Mouse (Mus musculus) embryonic facial prominence, embryonic 13.5 days (tissue): ENCODE measurements around the gene H2afy2. TPM values are rescaled to one million over a fixed set of nuclear protein-coding genes. Genes with fewer than 3 reads are reported as not detected.

Source experiments
- ATAC-seq: fragments of 200-750 bp; cut with Nextera tagmentation; 2 replicates; pipeline ENCODE4 v1.8.0; 2017; ENCODE audit warnings: low read depth; ENCODE audit not compliant: insufficient number of reproducible peaks, insufficient read depth, low FRiP score, low TSS enrichment
- H3K27ac ChIP-seq: fragments of 300-500 bp; sonication (generic); 2 replicates; pipeline ENCODE4 v1.5.1; 2015; ENCODE audit warnings: moderate library complexity, mild to moderate bottlenecking, inconsistent platforms
- H3K27me3 ChIP-seq: fragments of 300-500 bp; sonication (generic); 2 replicates; pipeline ENCODE4 v1.6.1; 2015; ENCODE audit warnings: mild to moderate bottlenecking, inconsistent platforms
- H3K36me3 ChIP-seq: fragments of 300-500 bp; sonication (generic); 2 replicates; pipeline ENCODE4 v1.6.1; 2015; ENCODE audit warnings: mild to moderate bottlenecking, inconsistent platforms
- H3K4me1 ChIP-seq: fragments of 300-500 bp; sonication (generic); 2 replicates; pipeline ENCODE4 v1.6.1; 2015; ENCODE audit warnings: inconsistent platforms
- H3K4me2 ChIP-seq: fragments of 300-500 bp; sonication (generic); 2 replicates; pipeline ENCODE4 v1.6.1; 2015; ENCODE audit warnings: moderate library complexity, mild to moderate bottlenecking, inconsistent platforms
- H3K4me3 ChIP-seq: fragments of 300-500 bp; sonication (generic); 2 replicates; pipeline ENCODE4 v1.5.1; 2015; ENCODE audit warnings: mild to moderate bottlenecking, inconsistent platforms
- H3K9ac ChIP-seq: fragments of 300-500 bp; sonication (generic); 2 replicates; pipeline ENCODE4 v1.6.1; 2015; ENCODE audit warnings: mild to moderate bottlenecking, inconsistent platforms
- H3K9me3 ChIP-seq: fragments of 300-500 bp; sonication (generic); 2 replicates; pipeline ENCODE4 v1.6.1; 2016; ENCODE audit warnings: inconsistent platforms
- WGBS: fragments of 180-500 bp; shearing (Covaris S2); methylation state at CpG from one replicate; pipeline ENCODE4 v1.1.7; 2015; ENCODE audit warnings: mixed read lengths; 5-methylcytosine and 5-hydroxymethylcytosine counted together
- polyA plus RNA-seq: library from polyadenylated mRNA; unstranded; fragments of >200 nt; fragmentation: Nextera tagmentation; extraction: Ambion mirVana; gene quantifications from 2 replicates; pipeline ENCODE4 v1.2.1, GENCODE M21; 2015

H2afy2 gene
- polyA plus RNA-seq, 1 experiment from 2014 or later, result 321 TPM

DNA sequence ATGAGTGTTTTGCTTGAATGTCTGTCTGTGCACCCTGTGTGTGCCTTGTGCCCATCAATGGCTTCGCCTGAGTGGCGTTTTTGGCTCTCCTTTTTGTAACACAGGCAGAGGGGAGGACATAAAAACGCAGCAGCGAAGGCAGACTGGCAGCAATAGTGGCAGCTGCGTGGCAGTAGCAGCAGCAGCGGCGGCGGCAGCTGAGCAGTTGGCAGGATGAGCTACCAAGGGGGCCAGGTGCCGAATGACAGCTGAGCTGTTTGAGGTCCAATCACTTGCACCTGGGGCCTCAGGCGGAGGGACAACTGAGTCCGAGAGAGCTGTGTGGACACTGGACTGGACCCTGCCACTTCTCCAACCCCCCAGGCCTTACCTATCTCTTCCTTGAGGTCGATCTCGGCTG, 36.6 kb downstream of the H2afy2 start:
- Histone ChIP-seq H3K4me1 (no peaks in the 10 kb centered on the region), H3K27me3 (no peaks in the 10 kb centered on the region), H3K4me2 (no peak overlapping the region), H3K4me3 (no peak overlapping the region), H3K36me3 (peaks cover 98% of the 10 kb centered on the region), H3K27ac (no peak overlapping the region), H3K9me3 (no peaks in the 10 kb centered on the region), H3K9ac (no peak overlapping the region)
- 93% methylated on average over 13 of the region's 13 CpGs for WGBS
- ATAC-seq, result no peak

DNA sequence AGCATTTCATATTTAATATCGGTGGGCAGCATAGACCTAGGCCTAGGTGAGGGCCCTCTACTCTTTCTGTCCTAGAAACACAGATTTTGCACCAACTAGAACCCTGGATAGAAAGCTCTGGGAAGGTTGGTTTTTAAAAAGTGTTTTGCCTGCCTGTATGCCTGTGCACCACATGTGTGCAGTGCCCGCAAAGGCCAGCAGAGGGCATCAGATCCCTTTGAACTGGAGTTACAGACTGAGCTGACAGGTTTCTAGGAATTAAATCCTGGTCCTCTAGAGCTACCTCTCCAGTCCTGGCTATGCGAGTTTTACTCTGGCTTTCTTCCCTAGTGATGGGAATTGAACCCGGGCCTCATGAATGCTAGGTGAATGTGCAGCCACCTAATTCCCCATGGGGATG, 38.8 kb downstream of the H2afy2 start:
- Histone ChIP-seq H3K4me1 (no peaks in the 10 kb centered on the region), H3K9me3 (no peaks in the 10 kb centered on the region), H3K9ac (no peak overlapping the region), H3K4me2 (no peak overlapping the region), H3K27ac (no peak overlapping the region), H3K27me3 (no peaks in the 10 kb centered on the region), H3K36me3 (peaks cover 98% of the 10 kb centered on the region), H3K4me3 (no peak overlapping the region)
- ATAC-seq, result no peak
- WGBS, result 85% methylated on average over 4 of the region's 4 CpGs

DNA sequence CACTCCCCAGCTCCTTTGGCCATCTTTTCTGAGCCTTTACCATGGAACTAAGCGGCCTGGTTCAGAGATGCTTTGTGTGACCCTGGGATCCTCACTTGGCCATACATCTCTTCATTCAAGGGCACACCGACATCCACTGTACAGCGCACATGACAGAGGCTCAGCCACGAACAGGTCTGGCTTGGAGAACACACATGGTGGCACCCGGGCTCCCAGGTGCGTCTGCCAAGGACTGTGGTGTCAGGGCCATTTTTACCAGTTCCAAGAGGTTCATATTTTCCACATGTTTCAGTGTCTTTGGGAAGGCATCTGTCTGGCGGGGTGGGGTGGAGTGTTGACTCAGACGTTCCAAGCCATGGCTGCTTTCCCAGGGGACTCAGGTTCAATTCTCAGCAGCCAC, 41.6 kb downstream of the H2afy2 start:
- Histone ChIP-seq H3K4me3 (no peak overlapping the region), H3K9me3 (no peaks in the 10 kb centered on the region), H3K27ac (no peak overlapping the region), H3K4me1 (no peaks in the 10 kb centered on the region), H3K27me3 (no peaks in the 10 kb centered on the region), H3K9ac (no peak overlapping the region), H3K36me3 (peaks cover 100% of the 10 kb centered on the region), H3K4me2 (no peak overlapping the region)
- ATAC-seq, result no peak
- WGBS, result 91% methylated on average over 8 of the region's 8 CpGs

DNA sequence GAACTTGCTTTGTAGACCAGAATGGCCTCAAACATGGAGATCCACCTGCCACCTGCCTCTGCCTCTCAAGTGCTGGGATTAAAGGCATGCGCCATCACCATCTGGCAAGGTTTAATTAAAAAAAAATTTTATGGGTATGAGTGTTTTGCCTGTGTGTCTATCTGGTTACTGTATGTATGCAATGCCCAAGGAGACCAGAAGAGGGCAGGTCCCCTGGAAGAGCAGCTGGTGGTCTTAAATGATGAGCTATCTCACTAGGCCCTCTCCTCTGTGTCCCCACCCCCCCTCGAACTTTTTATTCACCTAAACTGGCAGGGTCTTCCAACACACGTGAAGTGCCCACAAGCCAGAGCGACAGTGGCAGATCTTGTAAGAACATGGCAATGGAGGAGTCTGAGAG, 42.1 kb downstream of the H2afy2 start:
- 91% methylated on average over 4 of the region's 4 CpGs for WGBS
- no peak for ATAC-seq
- H3K36me3 ChIP-seq, result peaks cover 97% of the 10 kb centered on the region

DNA sequence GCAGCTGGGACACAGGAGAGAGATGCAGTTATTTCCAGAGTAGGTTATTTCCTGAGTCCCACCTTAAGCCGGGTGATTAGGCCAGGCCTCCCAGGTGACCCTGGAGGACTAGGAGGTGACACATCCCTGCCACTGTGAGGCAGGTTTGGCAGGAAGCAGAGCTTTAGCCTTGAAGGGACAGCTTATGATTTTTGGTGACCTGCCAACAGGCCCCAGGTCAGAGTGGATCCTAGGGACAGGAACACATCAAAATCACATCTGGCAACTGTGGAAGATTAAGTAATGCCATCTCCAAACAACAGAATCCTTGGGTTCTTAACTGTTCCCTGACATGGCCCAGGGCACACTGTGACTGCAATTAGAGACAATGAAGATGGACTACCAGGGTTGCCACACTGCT, 42.6 kb downstream of the H2afy2 start:
- H3K27me3 ChIP-seq, result no peaks in the 10 kb centered on the region
- H3K4me2 ChIP-seq, result no peak overlapping the region
- H3K4me3 ChIP-seq, result no peak overlapping the region
- H3K27ac ChIP-seq, result no peak overlapping the region
- ATAC-seq, result no peak
- 89% methylated on average over 1 of the region's 1 CpGs for WGBS
- peaks cover 95% of the 10 kb centered on the region for H3K36me3 ChIP-seq
- H3K4me1 ChIP-seq, result no peaks in the 10 kb centered on the region
- no peaks in the 10 kb centered on the region for H3K9me3 ChIP-seq
- no peak overlapping the region for H3K9ac ChIP-seq

More for the DNA sequence above, 42.1 kb downstream of the H2afy2 start:
- H3K4me1 ChIP-seq, result no peaks in the 10 kb centered on the region
- no peak overlapping the region for H3K27ac ChIP-seq
- no peaks in the 10 kb centered on the region for H3K27me3 ChIP-seq
- no peak overlapping the region for H3K4me3 ChIP-seq
- no peaks in the 10 kb centered on the region for H3K9me3 ChIP-seq
- no peak overlapping the region for H3K9ac ChIP-seq
- H3K4me2 ChIP-seq, result no peak overlapping the region

DNA sequence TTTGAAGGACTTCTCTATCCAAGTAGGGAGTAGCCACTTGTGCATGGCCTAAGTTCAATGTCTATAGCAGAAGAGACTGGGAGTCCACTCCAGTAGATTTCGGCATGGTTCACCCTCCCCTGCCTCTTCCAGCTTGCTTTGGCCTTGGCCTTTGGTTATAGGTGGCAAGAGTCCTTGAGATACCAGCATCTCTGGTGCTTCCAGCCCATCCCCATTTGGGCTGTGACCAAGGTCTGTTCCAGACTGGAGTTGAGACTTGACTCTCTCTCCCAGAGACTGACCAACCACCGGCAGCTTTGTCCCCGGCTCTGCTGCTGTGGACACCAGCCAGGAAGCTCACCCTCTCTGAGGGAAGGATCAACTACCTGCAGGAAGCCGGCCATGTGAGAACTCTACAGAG, 45.8 kb downstream of the H2afy2 start:
- 95% methylated on average over 4 of the region's 4 CpGs for WGBS
- no peak overlapping the region for H3K4me2 ChIP-seq
- H3K9me3 ChIP-seq, result no peaks in the 10 kb centered on the region
- H3K27ac ChIP-seq, result no peak overlapping the region
- no peak overlapping the region for H3K9ac ChIP-seq
- no peaks in the 10 kb centered on the region for H3K4me1 ChIP-seq
- no peak overlapping the region for H3K4me3 ChIP-seq
- H3K36me3 ChIP-seq, result peaks cover 63% of the 10 kb centered on the region
- no peaks in the 10 kb centered on the region for H3K27me3 ChIP-seq
- ATAC-seq, result no peak

DNA sequence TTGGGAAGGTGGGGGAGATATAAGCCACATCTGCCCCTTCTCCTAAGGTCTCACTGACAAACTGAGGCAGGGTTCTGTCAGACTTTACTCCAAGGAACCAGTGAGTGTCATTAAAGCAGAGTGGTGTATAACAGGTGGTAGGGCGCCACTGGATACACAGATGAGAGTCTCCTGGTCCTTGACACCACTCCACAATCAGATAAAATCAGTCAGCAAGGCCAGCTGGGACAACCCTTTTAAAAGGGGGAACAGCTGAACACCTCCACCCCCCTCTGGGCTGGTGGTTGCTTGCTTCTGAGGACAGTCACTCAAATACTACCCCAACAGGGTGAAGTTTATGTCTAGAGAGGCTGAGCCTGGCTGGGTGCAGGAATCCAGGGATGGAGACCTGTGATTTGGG, 46.4 kb downstream of the H2afy2 start:
- no peak overlapping the region for H3K9ac ChIP-seq
- no peak overlapping the region for H3K4me3 ChIP-seq
- no peak overlapping the region for H3K27ac ChIP-seq
- H3K9me3 ChIP-seq, result no peaks in the 10 kb centered on the region
- peaks cover 57% of the 10 kb centered on the region for H3K36me3 ChIP-seq
- no peak for ATAC-seq
- no peak overlapping the region for H3K4me2 ChIP-seq
- no peaks in the 10 kb centered on the region for H3K4me1 ChIP-seq
- no peaks in the 10 kb centered on the region for H3K27me3 ChIP-seq
- WGBS, result 90% methylated on average over 1 of the region's 1 CpGs

DNA sequence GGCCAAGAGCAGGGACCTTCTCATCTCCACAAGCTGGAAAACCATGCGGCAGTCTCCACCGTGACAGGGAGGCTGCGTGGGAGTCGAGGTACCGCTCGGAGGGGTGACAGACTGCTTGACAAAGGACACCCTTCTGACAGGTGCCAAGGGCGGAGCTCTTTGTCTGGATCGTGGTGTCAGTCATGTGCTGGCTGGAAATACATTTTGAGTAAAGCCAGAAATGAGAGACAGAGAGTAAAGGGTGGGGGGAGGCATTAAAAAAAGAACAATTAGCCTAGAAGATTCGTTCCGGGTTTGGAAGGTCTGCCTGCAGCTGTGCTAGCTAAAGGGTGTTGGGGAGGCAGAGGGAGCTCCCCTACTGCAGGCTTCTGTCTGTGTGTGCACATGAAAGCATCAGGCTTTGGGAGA, 47.3 kb downstream of the H2afy2 start:
- ATAC-seq, result peak; percentile 34; the same call in 1 of the 2 replicates
- H3K36me3 ChIP-seq, result peaks cover 48% of the 10 kb centered on the region

DNA sequence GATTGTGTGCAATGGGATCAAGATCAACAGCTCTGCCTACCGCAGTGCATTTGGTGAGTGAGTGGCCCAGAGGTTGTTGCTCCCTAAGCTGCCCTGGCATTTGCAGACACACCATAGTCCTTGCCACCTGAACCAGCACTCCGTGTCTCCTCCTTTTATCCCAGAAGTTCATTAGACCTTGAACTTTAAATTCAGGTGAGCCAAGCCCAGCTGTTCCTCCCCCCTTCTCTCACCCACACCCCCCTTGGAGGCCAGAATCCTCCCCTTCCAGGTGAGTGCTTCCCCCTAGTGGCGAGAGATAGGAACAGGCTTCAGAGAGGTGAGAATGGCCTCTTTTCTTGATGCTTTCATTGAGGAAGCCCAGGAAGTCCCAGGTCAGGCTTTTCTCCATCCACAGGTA, 49.6 kb downstream of the H2afy2 start:
- ATAC-seq, result no peak
- Histone ChIP-seq H3K4me1 (no peaks in the 10 kb centered on the region), H3K9me3 (no peaks in the 10 kb centered on the region), H3K27me3 (no peaks in the 10 kb centered on the region), H3K36me3 (peaks cover 32% of the 10 kb centered on the region), H3K4me2 (no peak overlapping the region), H3K9ac (no peak overlapping the region), H3K27ac (no peak overlapping the region), H3K4me3 (no peak overlapping the region)
- WGBS, result 50% methylated on average over 3 of the region's 3 CpGs

More for the DNA sequence above, 47.3 kb downstream of the H2afy2 start:
- Histone ChIP-seq H3K4me2 (no peak overlapping the region), H3K27ac (0 out of 2 replicates have a peak overlapping the region, but pooled peaks have one; percentile 39), H3K27me3 (no peaks in the 10 kb centered on the region), H3K4me1 (no peaks in the 10 kb centered on the region), H3K9me3 (no peaks in the 10 kb centered on the region), H3K9ac (no peak overlapping the region), H3K4me3 (no peak overlapping the region)
- 74% methylated on average over 10 of the region's 10 CpGs for WGBS

DNA sequence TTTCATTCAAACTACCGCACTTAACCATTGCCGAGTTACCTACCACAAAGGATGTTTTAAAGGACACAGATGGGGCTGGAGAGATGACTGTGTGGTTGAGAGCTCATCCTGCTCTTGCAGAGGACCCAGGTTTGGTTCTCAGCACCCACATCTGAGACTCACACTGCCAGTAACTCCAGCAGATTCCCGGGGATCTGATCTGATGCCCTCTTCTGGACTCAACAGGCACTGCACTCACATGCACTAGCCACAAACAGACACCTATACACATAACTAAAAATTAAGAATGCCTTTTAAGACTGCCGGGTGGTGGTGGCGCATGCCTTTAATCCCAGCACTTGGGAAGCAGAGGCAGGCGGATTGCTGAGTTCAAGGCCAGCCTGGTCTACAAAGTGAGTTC, 53.8 kb downstream of the H2afy2 start:
- Histone ChIP-seq H3K9me3 (no peaks in the 10 kb centered on the region), H3K27ac (no peak overlapping the region), H3K4me1 (no peaks in the 10 kb centered on the region), H3K36me3 (peaks cover 7% of the 10 kb centered on the region), H3K4me2 (no peak overlapping the region), H3K4me3 (no peak overlapping the region), H3K27me3 (no peaks in the 10 kb centered on the region), H3K9ac (no peak overlapping the region)
- ATAC-seq, result no peak
- WGBS, result 94% methylated on average over 6 of the region's 6 CpGs

DNA sequence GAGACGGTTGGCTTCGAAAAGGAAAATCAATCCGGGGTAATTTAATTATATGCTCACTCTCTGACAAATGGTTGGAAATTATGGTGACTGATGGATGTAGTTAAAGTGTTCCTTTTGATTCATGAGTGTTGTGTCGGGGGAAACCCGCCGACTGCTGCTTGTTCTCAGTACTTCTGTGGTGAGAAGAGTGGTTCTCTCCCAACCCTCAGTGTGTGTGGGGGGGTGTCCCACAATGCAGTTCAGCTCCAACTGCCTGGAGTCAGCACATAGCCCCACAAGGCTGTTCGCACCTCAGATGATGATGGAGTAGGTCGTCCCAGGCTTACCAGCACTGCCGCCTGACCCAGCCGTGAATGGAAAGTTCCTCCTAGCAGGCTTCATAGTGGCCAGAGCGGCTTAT, 54.8 kb downstream of the H2afy2 start:
- no peak overlapping the region for H3K4me3 ChIP-seq
- H3K27ac ChIP-seq, result no peak overlapping the region
- WGBS, result 66% methylated on average over 11 of the region's 11 CpGs
- H3K4me2 ChIP-seq, result no peak overlapping the region
- H3K36me3 ChIP-seq, result peaks cover 7% of the 10 kb centered on the region
- no peaks in the 10 kb centered on the region for H3K9me3 ChIP-seq
- no peaks in the 10 kb centered on the region for H3K27me3 ChIP-seq
- no peak for ATAC-seq
- no peak overlapping the region for H3K9ac ChIP-seq
- H3K4me1 ChIP-seq, result no peaks in the 10 kb centered on the region

DNA sequence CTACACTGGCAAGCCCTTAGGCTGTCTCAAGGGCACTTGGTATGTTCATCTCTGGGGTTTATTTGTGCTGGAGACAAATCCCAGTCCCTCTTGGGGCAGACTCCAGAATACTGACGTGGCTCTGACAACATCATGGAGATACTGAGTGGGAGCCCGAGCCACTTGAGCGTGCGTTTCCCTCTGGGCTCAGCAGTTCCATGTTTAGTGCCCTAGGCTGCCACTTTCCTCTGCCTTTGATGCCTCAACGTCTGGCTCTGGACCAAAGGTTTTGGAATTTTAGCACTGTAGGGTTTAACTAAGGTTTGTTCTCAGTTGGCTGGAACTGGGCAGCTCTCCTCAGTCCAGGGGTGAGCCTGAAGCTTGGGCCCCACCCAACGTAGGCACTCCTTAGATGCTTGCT, 60.7 kb downstream of the H2afy2 start:
- no peaks in the 10 kb centered on the region for H3K36me3 ChIP-seq
- no peaks in the 10 kb centered on the region for H3K27me3 ChIP-seq
- no peaks in the 10 kb centered on the region for H3K4me1 ChIP-seq
- WGBS, result 64% methylated on average over 6 of the region's 6 CpGs
- no peak overlapping the region for H3K27ac ChIP-seq
- H3K9me3 ChIP-seq, result no peaks in the 10 kb centered on the region
- no peak overlapping the region for H3K4me3 ChIP-seq
- no peak overlapping the region for H3K9ac ChIP-seq
- H3K4me2 ChIP-seq, result no peak overlapping the region
- ATAC-seq, result no peak

DNA sequence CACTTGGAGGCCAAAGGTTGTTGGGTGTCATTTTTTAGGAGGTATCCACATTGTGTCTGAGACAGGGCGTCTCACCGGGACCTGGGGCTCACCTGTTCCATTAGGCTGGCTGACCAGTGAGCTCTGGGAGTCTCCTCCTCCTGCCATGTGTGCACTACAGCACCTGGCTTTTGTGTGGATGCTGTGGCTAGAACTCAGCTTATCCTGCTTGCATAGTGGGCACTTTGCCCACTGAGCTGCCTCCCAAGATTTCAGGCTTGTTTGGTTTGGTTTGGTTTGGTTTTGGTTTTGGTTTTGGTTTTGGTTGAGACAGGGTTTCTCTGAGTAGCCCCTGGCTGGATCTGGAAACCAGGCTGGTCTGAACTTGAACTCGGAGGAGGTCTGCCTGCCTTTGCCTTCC, 61.7 kb downstream of the H2afy2 start:
- no peaks in the 10 kb centered on the region for H3K36me3 ChIP-seq
- H3K9me3 ChIP-seq, result no peaks in the 10 kb centered on the region
- H3K4me1 ChIP-seq, result no peaks in the 10 kb centered on the region
- no peak for ATAC-seq
- no peak overlapping the region for H3K9ac ChIP-seq
- H3K27ac ChIP-seq, result no peak overlapping the region
- 75% methylated on average over 3 of the region's 3 CpGs for WGBS
- H3K4me3 ChIP-seq, result no peak overlapping the region
- no peaks in the 10 kb centered on the region for H3K27me3 ChIP-seq
- no peak overlapping the region for H3K4me2 ChIP-seq
